Mouse (Mus musculus): Measurements from ENCODE around the gene Opcml.

- TF ChIP-seq CTCF (IDR thresholded peaks at IDR 0.05; ENCODE audit: extremely low read depth, insufficient read length, insufficient replicate concordance, low read depth, low read length) (no peak), POLR2A (IDR thresholded peaks at IDR 0.05; ENCODE audit: low read depth, low read length) (no peak)
Measured at GRCm38 (mm10) chr9:28861983-28862382, 1071.4 kb downstream of the Opcml start.

All from small intestine, adult 2 months (tissue).